Mouse (Mus musculus): ENCODE results near the gene Nop9.

GRCm38 (mm10) chr14:55723433-55723832 lies 22.1 kb upstream of the Nop9 start:
- TF ChIP-seq POLR2A (IDR thresholded peaks at IDR 0.05; ENCODE audit: low read depth, low read length) (no peak), CTCF (IDR thresholded peaks at IDR 0.05; ENCODE audit: borderline replicate concordance, insufficient read depth, low read length) (no peak)
